Mouse (Mus musculus) thymus, adult 18-20 months (tissue): ENCODE results near the gene Clmp.
"Not testable (repeated sequence)": the region's sequence is repeated elsewhere in the genome, so short reads cannot be mapped to it uniquely, and the experiment has no call there.

Source experiments
- DNase-seq, 2 experiments: peaks; one replicate each; pipeline ENCODE4 v3.0.0; 2022; ENCODE audit warnings: mixed read lengths in 2 of 2

Clmp gene

GRCm38 (mm10) chr9:40732302-40732701, 46.5 kb downstream of the Clmp start:
- no peak for DNase-seq

- DNase-seq, result no peak
These were observed 51.4 kb downstream of the Clmp start for GRCm38 (mm10) chr9:40737117-40737516.

DNA sequence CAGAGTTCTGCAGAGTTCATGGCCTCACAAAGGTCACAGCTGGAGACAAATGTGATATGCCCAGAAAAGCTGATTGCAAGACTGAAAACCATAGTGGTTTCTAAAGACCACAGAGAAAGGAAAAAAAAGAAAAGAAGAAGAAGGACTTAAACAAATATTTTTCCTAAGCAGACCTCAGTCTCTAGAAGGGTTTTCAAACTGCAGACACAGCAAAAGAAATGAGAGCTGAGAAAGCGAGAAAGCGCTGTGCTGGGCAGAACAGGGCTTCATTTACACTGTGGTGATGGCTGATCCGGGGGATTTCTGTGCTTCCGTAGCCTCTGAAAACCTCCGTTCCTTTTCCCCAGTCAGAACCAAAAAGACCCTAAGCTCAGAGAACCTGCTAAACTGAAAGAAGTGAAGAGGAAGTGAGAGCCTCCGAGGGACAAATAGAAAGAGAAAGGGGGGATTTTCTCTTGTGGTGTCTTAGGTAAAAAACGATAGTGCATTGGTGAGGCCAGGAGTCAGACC, 57.8 kb downstream of the Clmp start:
- DNase-seq, result no peak

DNA sequence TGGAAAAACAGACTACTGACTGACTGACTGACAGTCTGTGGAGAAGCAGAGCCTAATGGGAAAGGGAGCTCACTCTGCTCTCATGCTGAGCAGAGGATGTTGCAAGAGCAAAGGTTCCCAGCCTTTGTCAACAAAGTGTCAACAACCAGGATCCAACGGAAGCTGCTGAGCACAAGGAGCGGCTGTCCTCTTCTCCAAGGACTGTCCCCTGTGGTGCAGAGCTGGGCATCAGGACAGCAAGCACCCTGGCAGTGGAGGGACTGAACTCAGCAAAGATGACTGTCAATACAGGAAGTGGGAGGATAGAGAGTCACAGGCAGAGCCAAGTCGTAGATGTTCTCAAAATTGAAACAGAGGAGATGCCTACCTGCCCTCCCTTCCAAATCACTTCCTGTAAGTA, 58.5 kb downstream of the Clmp start:
- no peak for DNase-seq

DNA sequence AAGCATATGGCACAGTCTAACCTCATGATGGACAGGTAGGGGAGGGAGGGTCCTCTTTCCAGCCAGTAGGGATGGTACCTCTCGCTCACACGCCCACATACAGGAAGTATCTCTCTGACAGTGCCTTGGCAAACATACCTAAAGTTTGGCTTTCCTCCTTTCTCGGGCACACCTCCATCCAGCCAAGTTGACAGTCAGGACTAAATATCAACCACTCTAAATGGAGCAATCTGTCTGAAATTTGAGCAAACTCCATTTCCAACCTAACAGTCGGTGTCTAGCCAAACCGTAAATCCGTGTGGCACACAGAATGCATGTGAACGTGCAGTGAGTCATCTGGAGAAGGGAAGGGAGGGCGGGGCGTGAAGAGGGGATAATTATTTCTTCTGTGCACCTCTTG, 61.0 kb downstream of the Clmp start:
- no peak for DNase-seq

DNA sequence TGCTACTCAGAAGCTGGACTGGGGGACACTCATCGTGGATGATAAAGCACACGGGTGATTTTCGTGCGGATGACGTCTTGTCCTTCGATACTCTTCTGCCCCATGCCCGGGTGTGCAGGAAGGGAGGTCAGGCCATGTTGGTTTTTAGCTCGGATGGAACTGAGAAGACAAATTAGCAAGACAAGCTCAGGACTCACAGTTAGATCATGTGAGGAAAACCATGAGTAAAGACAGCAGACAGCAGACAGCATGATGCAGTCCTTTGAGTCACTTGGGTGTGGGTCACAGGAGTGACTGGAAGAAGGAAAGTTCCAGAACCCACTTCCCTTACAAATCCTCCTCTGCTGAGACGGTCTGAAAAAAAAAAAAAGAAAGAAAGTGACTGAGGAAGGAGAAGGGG, 61.5 kb downstream of the Clmp start:
- DNase-seq, result no peak

GRCm38 (mm10) chr9:40749832-40750620, 64.3 kb downstream of the Clmp start:
- DNase-seq, result no peak

DNA sequence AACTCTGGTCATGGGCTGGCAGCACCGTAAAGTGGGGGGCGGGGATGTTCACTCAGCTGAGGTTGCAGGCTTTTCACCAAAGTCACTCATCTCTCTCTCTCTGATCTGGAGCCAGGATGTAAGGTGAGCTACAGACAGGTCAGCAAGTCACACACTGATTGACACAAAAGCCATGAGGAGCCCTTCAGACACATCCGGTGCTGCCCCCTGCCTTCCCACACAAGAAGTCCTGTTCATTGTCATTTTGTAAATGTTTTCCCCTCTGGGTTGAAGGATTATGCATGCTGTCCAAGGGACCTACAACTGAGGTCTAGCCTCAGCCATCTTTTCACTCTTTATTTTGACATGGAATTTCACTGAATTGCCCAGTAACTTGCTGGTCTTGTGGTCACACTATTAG, 66.0 kb downstream of the Clmp start:
- DNase-seq, result no peak

- DNase-seq, result peak in 1 of 2 experiments; percentile 16
These were observed 70.6 kb downstream of the Clmp start for GRCm38 (mm10) chr9:40756401-40756800.

DNA sequence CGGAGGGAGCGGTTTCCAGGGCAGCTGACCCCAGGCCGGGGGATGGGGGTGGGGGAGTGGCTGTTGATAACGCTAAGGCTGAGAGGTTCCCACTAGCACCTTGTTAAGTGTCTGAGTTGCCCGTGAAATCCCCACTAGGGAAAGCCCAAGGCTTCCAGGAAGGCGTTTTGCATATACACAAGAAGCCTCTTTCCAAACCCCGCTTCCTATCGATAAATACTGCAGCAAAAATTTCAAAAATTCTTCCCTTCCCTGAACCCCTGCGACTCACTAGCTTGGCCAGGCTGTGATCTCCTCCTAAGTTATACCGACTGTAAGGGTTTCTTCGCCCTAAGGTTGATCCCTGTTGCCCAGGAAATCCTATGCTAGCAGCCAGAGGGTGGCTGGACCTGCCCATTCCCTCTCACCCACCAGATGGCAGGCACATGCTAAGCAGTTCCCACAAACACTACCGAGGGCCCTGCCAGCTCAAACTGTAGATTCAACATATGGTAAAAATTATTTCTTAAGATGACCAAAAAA, 71.4 kb downstream of the Clmp start:
- DNase-seq, result peak in 1 of 2 experiments; percentile 11

GRCm38 (mm10) chr9:40757685-40758270, 72.0 kb downstream of the Clmp start:
- DNase-seq, result peak; percentile 27 to 36

DNA sequence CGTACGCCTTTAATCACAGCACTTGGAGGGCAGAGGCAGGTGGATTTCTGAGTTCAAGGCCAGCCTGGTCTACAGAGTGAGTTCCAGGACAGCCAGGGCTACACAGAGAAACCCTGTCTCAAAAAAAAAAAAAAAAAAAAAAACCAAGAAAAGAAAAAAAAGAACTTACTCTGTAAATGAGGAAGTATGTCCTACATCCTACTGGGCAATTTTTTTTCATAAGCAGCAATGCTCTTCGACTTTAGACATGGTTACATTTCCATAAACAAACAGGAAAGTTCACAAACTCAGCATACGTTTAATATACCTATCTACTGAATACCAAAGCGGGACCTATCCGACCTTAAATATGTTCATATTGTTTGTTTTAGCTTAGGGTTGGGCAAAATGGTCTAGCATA, 76.6 kb downstream of the Clmp start:
- no peak for DNase-seq

DNA sequence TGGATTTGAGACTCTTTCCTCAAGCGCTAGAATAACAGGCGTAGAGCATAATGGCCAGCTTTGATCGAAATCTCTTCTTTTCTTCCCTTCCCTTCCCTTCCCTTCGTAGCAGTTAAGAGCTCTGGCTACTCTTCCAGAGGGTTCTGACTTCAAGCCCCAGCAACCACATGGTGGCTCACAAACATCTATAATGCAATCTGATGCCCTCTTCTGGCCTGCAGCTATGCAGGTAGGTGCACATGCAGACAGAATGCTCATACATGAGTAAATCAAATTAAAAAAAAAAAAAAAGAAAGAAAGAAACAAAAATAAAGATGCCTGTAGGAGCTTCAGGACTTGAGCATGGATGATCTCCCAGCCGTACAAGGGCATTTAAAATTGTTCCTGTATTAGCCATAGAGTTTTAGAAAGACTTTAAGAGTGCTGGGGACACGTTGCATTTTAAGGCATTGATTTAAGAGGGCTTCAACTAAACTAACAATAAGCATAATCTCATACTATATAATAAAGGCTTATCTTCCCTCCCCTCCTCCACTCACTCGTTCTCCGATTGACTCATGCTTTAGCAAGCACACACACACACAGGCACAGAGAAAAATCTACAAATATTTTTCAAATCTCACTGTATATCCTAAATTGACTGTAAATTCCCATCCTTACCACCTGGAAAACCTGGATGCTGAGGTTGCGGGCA, 79.3 kb downstream of the Clmp start:
- DNase-seq, result no peak

GRCm38 (mm10) chr9:40765581-40765940, 79.8 kb downstream of the Clmp start:
- no peak for DNase-seq

- DNase-seq, result no peak
These were observed 80.4 kb downstream of the Clmp start for GRCm38 (mm10) chr9:40766058-40766605.

- no peak for DNase-seq
These were observed 82.2 kb downstream of the Clmp start for GRCm38 (mm10) chr9:40767946-40768345.

DNA sequence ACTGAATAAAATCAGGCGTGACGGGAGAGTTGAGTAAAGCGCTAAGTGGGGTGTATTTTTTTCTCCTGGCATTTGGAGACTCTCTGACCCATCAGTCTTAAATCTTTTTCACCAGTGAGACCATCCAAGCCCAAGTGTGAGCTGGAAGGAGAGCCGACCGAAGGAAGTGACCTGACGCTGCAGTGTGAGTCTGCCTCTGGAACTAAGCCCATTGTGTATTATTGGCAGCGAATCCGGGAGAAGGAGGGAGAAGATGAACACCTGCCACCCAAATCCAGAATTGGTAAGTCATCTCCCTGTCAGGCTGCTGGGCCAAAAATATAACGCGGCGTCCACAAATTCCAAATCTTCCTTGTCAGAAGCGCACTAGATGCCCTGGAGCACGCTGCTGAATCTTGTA, 86.5 kb downstream of the Clmp start:
- DNase-seq, result no peak

- DNase-seq, result not testable (repeated sequence)
These were observed 87.4 kb downstream of the Clmp start for GRCm38 (mm10) chr9:40773142-40773541.

GRCm38 (mm10) chr9:40773869-40774268, 88.1 kb downstream of the Clmp start:
- DNase-seq, result no peak

GRCm38 (mm10) chr9:40776044-40776443, 90.3 kb downstream of the Clmp start:
- DNase-seq, result no peak

DNA sequence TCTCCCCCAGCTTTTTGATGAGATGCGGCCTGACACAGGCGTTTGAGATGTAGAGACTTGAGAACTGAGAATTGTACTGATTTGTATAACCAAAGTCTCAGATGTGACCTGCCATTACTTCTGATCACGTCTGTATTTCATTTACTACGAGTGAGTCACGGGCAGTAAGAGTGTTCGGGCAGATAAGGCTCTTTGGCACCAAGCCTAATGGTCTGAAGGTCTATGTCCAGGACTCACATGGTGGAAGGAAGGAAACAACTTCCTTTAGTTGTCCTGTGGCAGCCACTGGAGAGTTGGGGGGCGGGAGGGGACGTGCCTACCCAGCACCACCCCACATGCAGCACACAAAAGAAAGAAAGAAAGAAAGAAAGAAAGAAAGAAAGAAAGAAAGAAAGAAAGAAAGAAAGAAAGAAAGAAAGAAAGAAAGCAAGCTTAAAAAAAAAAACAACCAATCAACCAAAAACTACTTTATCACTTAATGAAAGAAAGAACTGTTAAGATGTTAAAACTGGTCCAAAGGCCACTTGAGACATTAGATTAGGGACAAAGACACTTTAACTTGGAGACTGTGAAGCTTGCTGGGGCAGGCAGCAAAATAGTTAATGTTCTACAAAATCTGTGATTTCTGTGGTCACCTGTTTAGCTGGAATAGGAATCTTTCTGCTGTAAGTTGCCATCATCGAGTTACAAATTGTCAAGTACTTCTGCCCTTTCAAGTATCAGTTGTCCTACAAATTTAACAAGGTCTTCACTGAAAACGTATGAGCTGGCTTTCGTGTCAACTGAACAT, 90.9 kb downstream of the Clmp start:
- no peak for DNase-seq

DNA sequence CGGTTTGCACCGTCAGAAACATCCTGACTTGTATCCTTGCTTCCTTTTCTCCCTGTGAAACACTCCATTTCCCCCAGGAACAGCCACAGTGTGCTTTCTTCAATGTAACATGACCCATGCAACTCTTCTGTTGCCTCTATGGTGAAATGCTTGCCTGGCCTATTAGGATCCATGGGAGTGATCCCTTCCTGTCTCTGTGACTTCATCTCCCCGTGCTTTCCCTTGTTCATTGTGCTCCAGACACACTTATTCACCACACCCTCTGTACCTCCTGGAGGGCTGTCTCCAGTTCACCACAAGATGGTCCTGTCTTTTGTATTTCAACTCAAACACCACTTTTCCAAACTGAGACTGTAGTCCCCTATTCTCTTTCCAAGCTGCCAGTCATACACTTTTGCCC, 94.3 kb downstream of the Clmp start:
- DNase-seq, result no peak
